In the genomic region with DNA sequence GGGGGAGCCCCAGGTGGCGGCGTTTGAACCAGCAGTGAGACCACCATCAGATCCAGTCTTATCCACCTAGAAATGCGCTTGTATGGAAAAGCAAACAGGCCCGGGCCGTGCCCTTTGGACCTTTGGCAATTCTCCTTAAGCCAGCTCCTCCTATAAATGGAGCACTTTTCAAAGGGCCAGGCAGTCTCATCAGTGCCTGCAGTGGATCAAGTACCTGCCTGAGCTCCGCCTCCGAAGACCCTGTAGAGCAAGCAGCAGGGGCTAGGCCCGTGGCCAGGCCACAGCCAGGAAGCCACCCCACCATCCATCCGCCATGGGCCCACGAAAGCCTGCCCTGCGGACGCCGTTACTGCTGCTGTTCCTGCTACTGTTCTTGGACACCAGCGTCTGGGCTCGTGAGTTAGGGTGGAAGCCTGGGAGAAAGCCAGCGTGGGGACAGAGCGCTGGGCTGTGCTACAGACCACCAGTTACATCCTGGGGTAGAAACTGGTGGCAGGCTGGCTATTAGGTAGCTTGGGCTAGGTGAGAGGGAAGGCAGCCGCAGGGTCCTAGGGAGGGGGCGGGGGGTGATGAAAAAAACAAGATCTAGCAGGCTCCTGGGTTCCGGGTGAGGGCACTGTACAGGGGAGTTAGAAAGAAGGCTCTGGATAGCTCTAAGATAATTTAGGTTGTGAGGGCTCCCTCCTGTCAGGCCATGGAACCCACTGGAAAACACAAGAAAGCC, we compare ENCODE assay signal across 8 mouse cellular contexts. TPM values are rescaled to one million over a fixed set of nuclear protein-coding genes. Genes with fewer than 3 reads are reported as not detected.
DNase-seq lines count a peak whose midpoint lies in the region; ATAC-seq lines count a peak whose summit lies in the region.

TSS of gene Apob (plus strand) at position 183 of the 724 bp plus-strand sequence.

- no peaks in the 10 kb centered on the region for H3K36me3 ChIP-seq in heart, embryonic 12.5 days
- H3K36me3 ChIP-seq in heart, embryonic 10.5 days: no peaks in the 10 kb centered on the region
- no peaks in the 10 kb centered on the region for H3K36me3 ChIP-seq in embryonic facial prominence, embryonic 10.5 days (replicated peaks)
- H3K36me3 ChIP-seq in neural tube, embryonic 13.5 days: no peaks in the 10 kb centered on the region

- no peaks in the 10 kb centered on the region for H3K4me1 ChIP-seq in heart, embryonic 12.5 days (replicated peaks)
- H3K4me1 ChIP-seq in heart, embryonic 10.5 days: no peaks in the 10 kb centered on the region
- no peaks in the 10 kb centered on the region for H3K4me1 ChIP-seq in embryonic facial prominence, embryonic 10.5 days
- H3K4me1 ChIP-seq in neural tube, embryonic 13.5 days (replicated peaks): peaks cover 13% of the 10 kb centered on the region; the same call in 1 of the 2 replicates

- 0 out of 2 replicates have a peak, but pooled peaks have one; percentile 48 for ATAC-seq in heart, embryonic 12.5 days (ENCODE audit: insufficient number of reproducible peaks, low FRiP score)
- peak; percentile 47; the same call in 1 of the 2 replicates for ATAC-seq in neural tube, embryonic 13.5 days (ENCODE audit: low read depth)

- no peak for DNase-seq in heart, embryonic 10.5 days (ENCODE audit: low spot score)
- peak; percentile 13 for DNase-seq in embryonic facial prominence, embryonic 10.5 days (ENCODE audit: low spot score)
- peak; percentile 67 to 79 for DNase-seq in kidney, postnatal 36 days
- no peak for DNase-seq in frontal cortex, postnatal 10 days (ENCODE audit: low spot score in 2 of 2)
- DNase-seq in left cerebral cortex, adult 11 months (ENCODE audit: low spot score): no peak
- no peak for DNase-seq in spleen, postnatal 4 days (ENCODE audit: low spot score in 2 of 2)

- H3K9me3 ChIP-seq in heart, embryonic 12.5 days (replicated peaks): no peaks in the 10 kb centered on the region
- no peaks in the 10 kb centered on the region for H3K9me3 ChIP-seq in heart, embryonic 10.5 days
- no peaks in the 10 kb centered on the region for H3K9me3 ChIP-seq in embryonic facial prominence, embryonic 10.5 days
- no peaks in the 10 kb centered on the region for H3K9me3 ChIP-seq in neural tube, embryonic 13.5 days

- H3K4me3 ChIP-seq in heart, embryonic 12.5 days: no peak within 1 kb of the TSS
- no peak within 1 kb of the TSS for H3K4me3 ChIP-seq in heart, embryonic 10.5 days
- no peak within 1 kb of the TSS for H3K4me3 ChIP-seq in embryonic facial prominence, embryonic 10.5 days
- no peak within 1 kb of the TSS for H3K4me3 ChIP-seq in neural tube, embryonic 13.5 days

- H3K9ac ChIP-seq in heart, embryonic 12.5 days: no peak within 1 kb of the TSS
- no peak within 1 kb of the TSS for H3K9ac ChIP-seq in neural tube, embryonic 13.5 days

- WGBS in heart, embryonic 12.5 days: 72% methylated on average over 20 of the region's 20 CpGs
- 75% methylated on average over 20 of the region's 20 CpGs for WGBS in heart, embryonic 10.5 days
- WGBS in embryonic facial prominence, embryonic 10.5 days: 76% methylated on average over 20 of the region's 20 CpGs
- 86% methylated on average over 20 of the region's 20 CpGs for WGBS in neural tube, embryonic 13.5 days

- no peak within 1 kb of the TSS for H3K27ac ChIP-seq in heart, embryonic 12.5 days (ENCODE audit: poor library complexity, severe bottlenecking)
- H3K27ac ChIP-seq in heart, embryonic 10.5 days: no peak within 1 kb of the TSS
- no peak within 1 kb of the TSS; the same call in 1 of the 2 replicates for H3K27ac ChIP-seq in embryonic facial prominence, embryonic 10.5 days (replicated peaks)
- no peak within 1 kb of the TSS for H3K27ac ChIP-seq in neural tube, embryonic 13.5 days (replicated peaks)

- H3K27me3 ChIP-seq in heart, embryonic 12.5 days (replicated peaks): no peaks in the 10 kb centered on the region
- 0 out of 2 replicates have a peak, but pooled peaks cover 6% of the 10 kb centered on the region for H3K27me3 ChIP-seq in heart, embryonic 10.5 days (ENCODE audit: insufficient read depth, poor library complexity, severe bottlenecking)
- no peaks in the 10 kb centered on the region for H3K27me3 ChIP-seq in embryonic facial prominence, embryonic 10.5 days (replicated peaks; ENCODE audit: low read depth, poor library complexity, severe bottlenecking)
- H3K27me3 ChIP-seq in neural tube, embryonic 13.5 days: no peaks in the 10 kb centered on the region

- H3K4me2 ChIP-seq in heart, embryonic 12.5 days: no peak within 1 kb of the TSS
- H3K4me2 ChIP-seq in neural tube, embryonic 13.5 days: no peak within 1 kb of the TSS

RNA-seq across cellular contexts. Expression of gene Apob, which starts in this region (rescaled TPM):
- 0.62 and 2.3 TPM in 2 replicates for polyA plus RNA-seq in heart, embryonic 12.5 days (2016; fragmentation: Nextera tagmentation; extraction: Ambion mirVana)
- polyA plus RNA-seq in heart, embryonic 10.5 days (2016; fragmentation: Nextera tagmentation; extraction: Ambion mirVana): 0.26 and 6.3 TPM in 2 replicates
- 0.38 and 0.41 TPM in 2 replicates for polyA plus RNA-seq in embryonic facial prominence, embryonic 10.5 days (2016; fragmentation: Nextera tagmentation; extraction: Ambion mirVana)
- 0.06 and 0.07 TPM in 2 replicates for polyA plus RNA-seq in neural tube, embryonic 13.5 days (2015; fragmentation: Nextera tagmentation; extraction: Ambion mirVana)

Comparison
In these comparisons a context has a peak if more than half of its experiments do, and no peak if none do; other contexts are left out.
1. Peak in DNase-seq in embryonic facial prominence, embryonic 10.5 days; RNA of the gene not detected or under 1 TPM.
2. Peak in ATAC-seq in neural tube, embryonic 13.5 days; RNA of the gene not detected or under 1 TPM.
3. DNase-seq: peak in kidney, postnatal 36 days (2 of 2); none in heart, embryonic 10.5 days (single experiment), frontal cortex, postnatal 10 days (0 of 2), left cerebral cortex, adult 11 months (single experiment) and spleen, postnatal 4 days (0 of 2).